Mouse (Mus musculus) liver, adult 2 months (tissue): ENCODE results near the gene Casz1.

Experiments
- CTCF ChIP-seq: fragments of 200-500 bp; IDR thresholded peaks from 2 replicates; pipeline ENCODE4 v1.5.1; 2011; ENCODE audit warnings: low read depth, low read length, control low read depth
- POLR2A ChIP-seq: fragments of 200-500 bp; IDR thresholded peaks from 2 replicates; pipeline ENCODE4 v1.6.1; 2011; ENCODE audit warnings: low read length, control low read depth; ENCODE audit not compliant: insufficient read depth; ENCODE audit errors: extremely low read depth

DNA sequence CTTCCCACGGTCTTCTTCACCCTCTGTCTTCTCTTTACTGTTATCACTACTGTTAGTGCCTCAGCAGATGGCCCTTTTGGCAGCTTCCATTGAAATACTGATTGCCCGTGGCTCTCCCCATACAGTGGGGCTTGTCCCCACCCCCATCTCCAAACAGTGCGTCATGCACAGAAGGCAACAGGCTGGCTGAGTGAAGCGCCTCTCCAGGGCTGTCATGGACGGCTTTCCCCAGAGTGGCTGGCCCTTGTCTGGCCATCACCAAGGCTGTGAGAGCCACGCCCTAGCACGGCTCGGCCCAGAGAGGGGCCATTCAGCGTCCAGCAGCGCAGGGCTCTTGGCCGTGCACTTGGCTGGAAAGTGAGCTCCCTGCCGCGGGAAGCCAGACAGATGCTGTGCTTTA, 131.0 kb downstream of the Casz1 start:
- TF ChIP-seq POLR2A (no peak), CTCF (no peak)
